Mouse (Mus musculus) midbrain, embryonic 11.5 days (tissue): Measurements from ENCODE around the gene Hist1h2ap. TPM values are rescaled to one million over a fixed set of nuclear protein-coding genes. Genes with fewer than 3 reads are reported as not detected.
"Not testable (repeated sequence)": the region's sequence is repeated elsewhere in the genome, so short reads cannot be mapped to it uniquely, and the experiment has no call there.

Experiments used
- ATAC-seq: fragments of 200-750 bp; cut with Nextera tagmentation; 2 replicates; pipeline ENCODE4 v1.8.0; 2017; ENCODE audit warnings: moderate TSS enrichment, moderate library complexity; ENCODE audit not compliant: low FRiP score
- DNase-seq: peaks from one replicate; pipeline ENCODE4 v3.0.0; 2015; ENCODE audit warnings: low spot score; ENCODE audit errors: missing footprints
- H3K27ac ChIP-seq: fragments of 300-500 bp; sonication (generic); 2 replicates; pipeline ENCODE4 v1.5.1; 2014; ENCODE audit warnings: low read depth, low read length
- H3K27me3 ChIP-seq: fragments of 300-500 bp; sonication (generic); 2 replicates; pipeline ENCODE4 v1.6.1; 2014; ENCODE audit warnings: mild to moderate bottlenecking, low read length, moderate library complexity, mixed read lengths; ENCODE audit not compliant: control insufficient read depth, insufficient read depth
- H3K36me3 ChIP-seq: fragments of 300-500 bp; sonication (generic); 2 replicates; pipeline ENCODE4 v1.6.1; 2014; ENCODE audit warnings: mild to moderate bottlenecking, low read length, moderate library complexity, mixed read lengths; ENCODE audit not compliant: control insufficient read depth, insufficient read depth
- H3K4me1 ChIP-seq: fragments of 300-500 bp; sonication (generic); 2 replicates; pipeline ENCODE4 v1.6.1; 2014; ENCODE audit warnings: low read length; ENCODE audit not compliant: control insufficient read depth, insufficient read depth
- H3K4me2 ChIP-seq: fragments of 300-500 bp; sonication (generic); 2 replicates; pipeline ENCODE4 v1.6.1; 2014; ENCODE audit warnings: mild to moderate bottlenecking, moderate library complexity
- H3K4me3 ChIP-seq: fragments of 300-500 bp; sonication (generic); 2 replicates; pipeline ENCODE4 v1.5.1; 2014; ENCODE audit warnings: low read depth, low read length
- H3K9ac ChIP-seq: fragments of 300-500 bp; sonication (generic); 2 replicates; pipeline ENCODE4 v1.6.1; 2014; ENCODE audit warnings: low read length
- H3K9me3 ChIP-seq: fragments of 300-500 bp; sonication (generic); 2 replicates; pipeline ENCODE4 v1.6.1; 2016; ENCODE audit warnings: low read length; ENCODE audit not compliant: control insufficient read depth
- WGBS: fragments of 180-500 bp; shearing (Covaris S2); extraction: QIAGEN DNeasy Blood & Tissue Kit; methylation state at CpG from one replicate; pipeline ENCODE4 v1.1.7; 2014; 5-methylcytosine and 5-hydroxymethylcytosine counted together
- polyA plus RNA-seq: library from polyadenylated mRNA; unstranded; fragments of >200 nt; fragmentation: Nextera tagmentation; extraction: Ambion mirVana; gene quantifications from 2 replicates; pipeline ENCODE4 v1.2.1, GENCODE M21; 2014

Gene Hist1h2ap
- polyA plus RNA-seq, 1 experiment from 2014 or later = 6,009 TPM

GRCm38 (mm10) chr13:21789925-21790324 lies 43.4 kb downstream of the Hist1h2ap start:
- 61% methylated on average over 6 of the region's 6 CpGs for WGBS
- Histone ChIP-seq H3K9ac (no peak overlapping the region), H3K4me3 (no peak overlapping the region), H3K27me3 (no peaks in the 10 kb centered on the region), H3K27ac (no peak overlapping the region), H3K36me3 (no peaks in the 10 kb centered on the region), H3K9me3 (no peaks in the 10 kb centered on the region), H3K4me1 (peaks cover 20% of the 10 kb centered on the region), H3K4me2 (no peak overlapping the region)
- ATAC-seq (no peak), DNase-seq (peak; percentile 88)

- Histone ChIP-seq H3K27ac (peak overlapping the region; percentile 87), H3K9me3 (no peaks in the 10 kb centered on the region), H3K4me2 (peak overlapping the region; percentile 35), H3K27me3 (no peaks in the 10 kb centered on the region), H3K9ac (peak overlapping the region; percentile 54), H3K36me3 (no peaks in the 10 kb centered on the region), H3K4me3 (peak overlapping the region; percentile 18; the same call in 1 of the 2 replicates), H3K4me1 (peaks cover 29% of the 10 kb centered on the region)
- DNase-seq = peak; percentile 93
- ATAC-seq = peak; percentile 25
- WGBS = 11% methylated on average over 14 of the region's 21 CpGs
These were observed 45.3 kb downstream of the Hist1h2ap start for GRCm38 (mm10) chr13:21787760-21788593.

GRCm38 (mm10) chr13:21786899-21787629 lies 46.2 kb downstream of the Hist1h2ap start, which contains the start of the genes Hist1h2an and Hist1h2bp:
TSS of gene Hist1h2an (minus strand) at chr13:21787218.
TSS of gene Hist1h2bp (plus strand) at chr13:21787461.
- peak; percentile 99 for DNase-seq
- Histone ChIP-seq H3K4me1 (peaks cover 34% of the 10 kb centered on the region), H3K9ac (peak within 1 kb of the TSS; percentile 64), H3K4me2 (peak within 1 kb of the TSS; percentile 48), H3K4me3 (peak within 1 kb of the TSS; percentile 34), H3K27ac (peak within 1 kb of the TSS; percentile 87)
- ATAC-seq = peak; percentile 95
- not testable (repeated sequence) for H3K9me3 ChIP-seq, H3K27me3 ChIP-seq, H3K36me3 ChIP-seq
- under 1% methylated on average over 33 of the region's 63 CpGs for WGBS

- Histone ChIP-seq H3K27ac (peak overlapping the region; percentile 80), H3K4me1 (peaks cover 34% of the 10 kb centered on the region), H3K9ac (peak overlapping the region; percentile 64), H3K27me3 (no peaks in the 10 kb centered on the region), H3K36me3 (no peaks in the 10 kb centered on the region), H3K4me2 (peak overlapping the region; percentile 48), H3K4me3 (peak overlapping the region; percentile 34), H3K9me3 (no peaks in the 10 kb centered on the region)
- no peak for ATAC-seq
- peak; percentile 93 for DNase-seq
- WGBS = 6% methylated on average over 8 of the region's 8 CpGs
These were observed 47.0 kb downstream of the Hist1h2ap start for GRCm38 (mm10) chr13:21786189-21786898.

GRCm38 (mm10) chr13:21784311-21784710 lies 49.0 kb downstream of the Hist1h2ap start:
- Histone ChIP-seq H3K4me2 (peak overlapping the region; percentile 57), H3K9ac (peak overlapping the region; percentile 68), H3K4me1 (peaks cover 39% of the 10 kb centered on the region), H3K27ac (peak overlapping the region; percentile 87), H3K27me3 (no peaks in the 10 kb centered on the region), H3K4me3 (no peak overlapping the region), H3K9me3 (no peaks in the 10 kb centered on the region), H3K36me3 (no peaks in the 10 kb centered on the region)
- WGBS = 23% methylated on average over 6 of the region's 6 CpGs
- no peak for ATAC-seq
- peak; percentile 86 for DNase-seq

- no peaks in the 10 kb centered on the region for H3K9me3 ChIP-seq
- peak overlapping the region; percentile 57 for H3K4me2 ChIP-seq
- under 1% methylated on average over 9 of the region's 9 CpGs for WGBS
- peak overlapping the region; percentile 68 for H3K9ac ChIP-seq
- H3K4me3 ChIP-seq = peak overlapping the region; percentile 38
- H3K4me1 ChIP-seq = peaks cover 39% of the 10 kb centered on the region
- DNase-seq (peak; percentile 97), ATAC-seq (no peak)
- H3K36me3 ChIP-seq = no peaks in the 10 kb centered on the region
- peak overlapping the region; percentile 87 for H3K27ac ChIP-seq
- H3K27me3 ChIP-seq = no peaks in the 10 kb centered on the region
These were observed 49.6 kb downstream of the Hist1h2ap start for GRCm38 (mm10) chr13:21783734-21784161.

GRCm38 (mm10) chr13:21783255-21783617 lies 50.1 kb downstream of the Hist1h2ap start, which contains the start of gene Hist1h3i:
TSS of gene Hist1h3i (minus strand) at chr13:21783370.
- H3K9ac ChIP-seq = peak within 1 kb of the TSS; percentile 77
- H3K4me3 ChIP-seq = peak within 1 kb of the TSS; percentile 38

More at GRCm38 (mm10) chr13:21783255-21783617, 50.1 kb downstream of the Hist1h2ap start, which contains the start of gene Hist1h3i:
- H3K4me1 ChIP-seq = peaks cover 36% of the 10 kb centered on the region
- DNase-seq (peak; percentile 96), ATAC-seq (peak; percentile 71)
- peak within 1 kb of the TSS; percentile 87 for H3K27ac ChIP-seq
- peak within 1 kb of the TSS; percentile 57 for H3K4me2 ChIP-seq
- 1% methylated on average over 13 of the region's 20 CpGs for WGBS
- H3K9me3 ChIP-seq = no peaks in the 10 kb centered on the region
- H3K36me3 ChIP-seq = no peaks in the 10 kb centered on the region
- no peaks in the 10 kb centered on the region for H3K27me3 ChIP-seq
